Mouse (Mus musculus): Measurements from ENCODE around the gene Bag6.

GRCm38 (mm10) chr17:35104754-35105153, 30.2 kb upstream of the Bag6 start:
- TF ChIP-seq CTCF (IDR thresholded peaks at IDR 0.05; ENCODE audit: low read depth) (no peak), EP300 (IDR thresholded peaks at IDR 0.05; ENCODE audit: low read depth) (no peak)
